Mouse (Mus musculus) hindbrain, embryonic 11.5 days (tissue): ENCODE data around the gene Gsg1l. TPM values are rescaled to one million over a fixed set of nuclear protein-coding genes. Genes with fewer than 3 reads are reported as not detected.

ENCODE experiments used
- ATAC-seq: fragments of 200-750 bp; cut with Nextera tagmentation; 2 replicates; pipeline ENCODE4 v1.8.0; 2017; ENCODE audit warnings: mild to moderate bottlenecking, moderate TSS enrichment, moderate library complexity; ENCODE audit not compliant: low FRiP score
- DNase-seq: peaks from one replicate; pipeline ENCODE4 v3.0.0-alpha.2; 2015; ENCODE audit warnings: low spot score
- H3K27ac ChIP-seq: fragments of 300-500 bp; sonication (generic); 2 replicates; pipeline ENCODE4 v1.5.1; 2014; ENCODE audit warnings: mild to moderate bottlenecking, low read depth, low read length
- H3K27me3 ChIP-seq: fragments of 300-500 bp; sonication (generic); 2 replicates; pipeline ENCODE4 v1.6.1; 2014; ENCODE audit warnings: mild to moderate bottlenecking, low read length, moderate library complexity, mixed read lengths; ENCODE audit not compliant: control insufficient read depth, insufficient read depth
- H3K36me3 ChIP-seq: fragments of 300-500 bp; sonication (generic); 2 replicates; pipeline ENCODE4 v1.6.1; 2014; ENCODE audit warnings: mild to moderate bottlenecking, low read length, moderate library complexity, mixed read lengths; ENCODE audit not compliant: control insufficient read depth, insufficient read depth
- H3K4me1 ChIP-seq: fragments of 300-500 bp; sonication (generic); replicated peaks from 2 replicates; pipeline ENCODE4 v1.6.1; 2014; ENCODE audit warnings: low read length, mixed read lengths; ENCODE audit not compliant: control insufficient read depth, insufficient read depth
- H3K4me2 ChIP-seq: fragments of 300-500 bp; sonication (generic); replicated peaks from 2 replicates; pipeline ENCODE4 v1.6.1; 2014; ENCODE audit warnings: mild to moderate bottlenecking, low read depth, low read length
- H3K4me3 ChIP-seq: fragments of 300-500 bp; sonication (generic); 2 replicates; pipeline ENCODE4 v1.5.1; 2014; ENCODE audit warnings: low read depth, low read length
- H3K9ac ChIP-seq: fragments of 300-500 bp; sonication (generic); 2 replicates; pipeline ENCODE4 v1.6.1; 2014; ENCODE audit warnings: low read depth, low read length
- H3K9me3 ChIP-seq: fragments of 300-500 bp; sonication (generic); 2 replicates; pipeline ENCODE4 v1.6.1; 2016; ENCODE audit warnings: low read length; ENCODE audit not compliant: control insufficient read depth
- WGBS: fragments of 180-500 bp; shearing (Covaris S2); extraction: QIAGEN DNeasy Blood & Tissue Kit; methylation state at CpG from one replicate; pipeline ENCODE4 v1.1.7; 2014; 5-methylcytosine and 5-hydroxymethylcytosine counted together
- polyA plus RNA-seq: library from polyadenylated mRNA; unstranded; fragments of >200 nt; fragmentation: Nextera tagmentation; extraction: Ambion mirVana; gene quantifications from 2 replicates; pipeline ENCODE4 v1.2.1, GENCODE M21; 2014

Gene Gsg1l
- polyA plus RNA-seq, 1 experiment from 2014 or later, result 2.7 TPM

DNA sequence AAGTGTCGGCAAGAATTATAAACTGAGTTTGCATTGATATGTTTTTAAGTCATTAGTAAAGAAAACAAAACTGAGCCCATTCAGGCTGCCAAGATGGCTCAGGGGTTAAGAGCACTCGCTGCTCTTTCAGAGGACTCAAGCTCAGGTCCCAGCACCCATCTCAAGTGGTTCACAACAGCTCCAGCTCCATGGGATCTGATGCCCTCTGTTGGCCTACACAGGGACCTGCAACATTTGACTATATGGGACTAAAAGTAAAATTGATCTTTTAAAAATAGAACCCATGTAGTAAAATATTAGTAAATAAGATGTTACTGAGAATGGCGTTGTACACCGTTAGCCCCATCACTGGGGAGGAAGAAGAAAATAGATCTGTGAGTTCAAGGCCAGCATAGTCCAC, 11.9 kb downstream of the Gsg1l start:
- Histone ChIP-seq H3K4me1 (no peaks in the 10 kb centered on the region), H3K9me3 (no peaks in the 10 kb centered on the region), H3K9ac (no peak overlapping the region), H3K27me3 (no peaks in the 10 kb centered on the region), H3K36me3 (no peaks in the 10 kb centered on the region), H3K27ac (no peak overlapping the region), H3K4me3 (no peak overlapping the region), H3K4me2 (no peak overlapping the region)
- DNase-seq, result no peak
- 94% methylated on average over 4 of the region's 4 CpGs for WGBS
- ATAC-seq, result no peak

DNA sequence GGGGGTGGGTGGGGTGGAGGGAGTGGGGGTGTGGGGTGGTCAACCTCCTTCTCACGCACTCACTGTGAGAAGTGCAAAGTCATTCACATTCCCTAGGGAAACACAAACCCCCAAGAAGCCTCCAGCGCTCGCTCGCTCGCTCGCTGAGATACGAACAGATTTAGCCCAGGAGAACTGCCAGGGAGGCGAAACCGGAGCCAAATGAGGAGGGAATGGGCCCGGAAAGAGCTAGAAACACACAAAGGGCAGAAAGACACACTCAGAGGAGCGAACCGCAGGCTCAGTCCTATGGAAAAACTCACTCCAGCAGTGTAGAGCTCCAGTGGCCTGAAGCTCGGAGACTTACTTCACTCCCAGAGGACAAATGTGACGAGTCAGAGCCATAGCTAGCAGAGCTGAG, 15.4 kb downstream of the Gsg1l start:
- ATAC-seq (no peak), DNase-seq (no peak)
- H3K9me3 ChIP-seq, result no peaks in the 10 kb centered on the region
- H3K27me3 ChIP-seq, result no peaks in the 10 kb centered on the region
- 69% methylated on average over 14 of the region's 14 CpGs for WGBS
- no peak overlapping the region for H3K9ac ChIP-seq
- H3K36me3 ChIP-seq, result no peaks in the 10 kb centered on the region
- H3K4me2 ChIP-seq, result no peak overlapping the region
- H3K27ac ChIP-seq, result no peak overlapping the region
- H3K4me3 ChIP-seq, result no peak overlapping the region
- no peaks in the 10 kb centered on the region for H3K4me1 ChIP-seq

DNA sequence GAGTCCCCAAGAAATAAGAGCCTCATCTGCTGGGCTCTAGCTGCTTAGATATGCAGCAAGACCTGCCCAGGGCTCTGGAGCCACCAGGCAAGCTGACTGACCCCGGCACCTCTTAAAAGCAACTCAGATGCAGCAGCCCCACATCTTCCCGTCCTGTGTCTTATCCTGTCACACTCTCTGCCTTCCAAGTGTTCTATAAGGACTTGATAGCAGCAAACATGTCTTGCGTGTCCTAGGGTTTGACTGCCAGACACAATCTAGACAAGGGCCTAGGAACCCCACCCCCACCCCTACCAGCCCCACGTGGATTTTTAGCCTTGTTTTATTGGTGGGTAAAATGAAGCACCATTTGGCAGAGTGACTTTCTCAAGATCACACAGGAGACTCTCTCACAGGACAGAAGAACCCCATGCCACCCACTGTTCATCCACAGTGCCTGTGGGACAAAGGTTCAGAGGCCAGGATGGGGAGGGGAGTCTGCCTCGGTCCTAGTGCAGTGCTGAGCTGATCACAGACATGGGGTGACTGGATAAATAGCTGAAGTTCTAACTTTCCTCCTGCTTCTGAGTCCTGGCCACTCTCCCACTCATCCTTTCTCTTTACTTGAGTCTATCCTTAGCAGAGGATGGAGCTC, 16.9 kb downstream of the Gsg1l start:
- ATAC-seq, result no peak
- no peaks in the 10 kb centered on the region for H3K9me3 ChIP-seq
- 83% methylated on average over 5 of the region's 5 CpGs for WGBS
- H3K4me3 ChIP-seq, result no peak overlapping the region
- no peak overlapping the region for H3K4me2 ChIP-seq
- no peak overlapping the region for H3K27ac ChIP-seq
- no peak overlapping the region for H3K9ac ChIP-seq
- DNase-seq, result no peak
- no peaks in the 10 kb centered on the region for H3K36me3 ChIP-seq
- 0 out of 2 replicates have a peak, but pooled peaks cover 1% of the 10 kb centered on the region for H3K27me3 ChIP-seq
- H3K4me1 ChIP-seq, result no peaks in the 10 kb centered on the region

DNA sequence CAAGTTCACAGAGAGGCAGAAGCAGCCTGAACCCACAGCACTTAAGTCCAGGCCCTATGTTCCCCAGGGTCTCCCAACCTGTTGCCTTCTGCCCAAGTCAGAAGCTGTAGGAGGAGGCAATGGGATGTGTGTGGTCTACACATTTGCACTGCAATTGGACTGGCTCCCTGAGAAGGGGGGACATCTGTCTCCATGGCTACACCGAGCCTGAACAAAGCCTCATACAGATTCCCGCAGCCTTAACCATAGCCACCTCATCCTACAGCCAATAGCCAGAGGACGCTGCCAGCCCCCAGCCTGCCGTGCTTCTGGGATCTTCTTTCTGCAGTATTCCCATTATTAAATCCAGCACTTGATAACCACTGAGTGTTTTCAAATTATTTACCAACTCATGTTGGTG, 20.0 kb downstream of the Gsg1l start:
- no peak overlapping the region for H3K4me2 ChIP-seq
- WGBS, result 49% methylated on average over 4 of the region's 4 CpGs
- no peak overlapping the region for H3K9ac ChIP-seq
- ATAC-seq (no peak), DNase-seq (peak; percentile 38)
- H3K27ac ChIP-seq, result no peak overlapping the region
- H3K9me3 ChIP-seq, result no peaks in the 10 kb centered on the region
- no peaks in the 10 kb centered on the region for H3K36me3 ChIP-seq
- no peak overlapping the region for H3K4me3 ChIP-seq
- H3K27me3 ChIP-seq, result 0 out of 2 replicates have a peak, but pooled peaks cover 2% of the 10 kb centered on the region
- no peaks in the 10 kb centered on the region; the same call in 1 of the 2 replicates for H3K4me1 ChIP-seq

DNA sequence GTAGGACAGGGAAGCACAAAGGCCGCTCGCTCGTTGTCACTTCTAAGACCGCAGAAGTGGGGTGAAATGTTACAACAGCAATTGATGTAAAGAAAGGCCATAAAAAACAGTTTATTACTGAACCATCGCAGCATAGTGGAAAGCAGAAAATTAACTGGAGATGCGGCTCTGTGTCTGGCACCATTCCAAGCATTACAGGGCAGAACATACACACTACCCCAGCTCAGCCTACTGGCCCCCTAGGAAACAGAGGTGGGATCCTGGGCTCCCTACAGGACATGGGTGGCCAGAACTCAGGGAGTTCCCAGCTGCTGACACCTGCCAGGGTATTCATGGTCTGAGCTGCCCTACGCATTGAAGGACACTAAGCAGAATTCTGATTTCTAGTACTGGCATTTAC, 23.3 kb downstream of the Gsg1l start:
- peaks cover 3% of the 10 kb centered on the region; the same call in 1 of the 2 replicates for H3K4me1 ChIP-seq
- WGBS, result 67% methylated on average over 7 of the region's 7 CpGs

DNA sequence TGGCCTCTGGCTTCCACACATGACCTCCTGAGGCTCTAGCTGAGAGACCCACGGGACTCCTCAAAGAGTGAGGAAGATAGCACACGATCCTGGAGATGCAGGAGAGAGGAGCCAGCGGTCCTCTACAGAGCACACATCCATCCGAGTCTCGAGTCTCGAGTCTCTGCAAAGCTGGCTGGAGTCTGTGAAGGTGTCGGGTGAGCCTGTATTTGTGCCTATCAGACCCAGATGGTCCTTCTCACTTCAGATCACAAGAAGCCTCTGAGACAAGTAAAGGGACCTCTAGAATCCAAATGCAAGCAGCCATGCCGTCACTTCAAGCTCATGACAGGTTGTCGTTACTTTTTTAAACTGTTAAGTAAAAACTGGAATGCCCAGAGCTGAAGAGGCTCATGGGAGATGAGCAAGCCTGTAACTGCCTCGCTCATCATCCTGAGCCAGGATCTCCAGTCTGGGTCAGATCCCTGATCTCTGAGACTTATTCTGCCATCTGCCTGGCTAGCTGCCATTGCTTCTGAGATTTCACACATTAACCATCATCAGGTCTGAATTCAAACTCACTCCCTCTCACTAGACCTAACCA, 24.8 kb downstream of the Gsg1l start:
- peaks cover 3% of the 10 kb centered on the region; the same call in 1 of the 2 replicates for H3K4me1 ChIP-seq
- 68% methylated on average over 10 of the region's 10 CpGs for WGBS
- ATAC-seq, result no peak

More for the DNA sequence above, 23.3 kb downstream of the Gsg1l start:
- Histone ChIP-seq H3K4me2 (no peak overlapping the region), H3K9me3 (no peaks in the 10 kb centered on the region), H3K4me3 (no peak overlapping the region), H3K27ac (no peak overlapping the region), H3K9ac (no peak overlapping the region), H3K36me3 (no peaks in the 10 kb centered on the region), H3K27me3 (0 out of 2 replicates have a peak, but pooled peaks cover 2% of the 10 kb centered on the region)
- DNase-seq, result no peak
- ATAC-seq, result no peak

DNA sequence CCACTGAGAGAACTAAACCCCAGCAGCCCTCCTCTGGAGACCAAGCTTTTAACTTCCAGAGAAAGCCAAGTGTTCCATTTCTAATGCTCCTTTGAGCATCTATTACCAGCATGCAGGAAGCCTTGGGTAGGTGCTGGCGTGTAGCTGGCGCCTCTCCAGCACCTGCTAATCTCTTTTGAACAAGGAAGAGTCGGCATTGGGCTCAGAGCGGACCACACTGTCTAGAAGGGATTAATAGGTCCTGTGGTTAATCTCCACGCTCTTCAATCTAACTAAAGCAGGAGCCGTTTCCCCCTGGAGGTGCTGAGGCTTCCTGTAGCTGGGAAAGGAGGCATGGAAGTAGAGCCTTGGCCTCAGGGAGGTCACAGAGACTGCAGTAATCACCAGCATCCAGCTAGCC, 27.6 kb downstream of the Gsg1l start:
- 76% methylated on average over 6 of the region's 6 CpGs for WGBS
- no peak overlapping the region for H3K4me2 ChIP-seq
- no peak overlapping the region for H3K9ac ChIP-seq
- no peaks in the 10 kb centered on the region for H3K9me3 ChIP-seq
- no peak overlapping the region for H3K27ac ChIP-seq
- no peak overlapping the region for H3K4me3 ChIP-seq
- H3K4me1 ChIP-seq, result peaks cover 3% of the 10 kb centered on the region; the same call in 1 of the 2 replicates
- ATAC-seq (no peak), DNase-seq (no peak)
- H3K36me3 ChIP-seq, result no peaks in the 10 kb centered on the region
- H3K27me3 ChIP-seq, result no peaks in the 10 kb centered on the region

More for the DNA sequence above, 24.8 kb downstream of the Gsg1l start:
- Histone ChIP-seq H3K27ac (no peak overlapping the region), H3K9me3 (no peaks in the 10 kb centered on the region), H3K27me3 (0 out of 2 replicates have a peak, but pooled peaks cover 2% of the 10 kb centered on the region), H3K4me2 (no peak overlapping the region), H3K4me3 (no peak overlapping the region), H3K36me3 (no peaks in the 10 kb centered on the region), H3K9ac (no peak overlapping the region)
- no peak for DNase-seq

DNA sequence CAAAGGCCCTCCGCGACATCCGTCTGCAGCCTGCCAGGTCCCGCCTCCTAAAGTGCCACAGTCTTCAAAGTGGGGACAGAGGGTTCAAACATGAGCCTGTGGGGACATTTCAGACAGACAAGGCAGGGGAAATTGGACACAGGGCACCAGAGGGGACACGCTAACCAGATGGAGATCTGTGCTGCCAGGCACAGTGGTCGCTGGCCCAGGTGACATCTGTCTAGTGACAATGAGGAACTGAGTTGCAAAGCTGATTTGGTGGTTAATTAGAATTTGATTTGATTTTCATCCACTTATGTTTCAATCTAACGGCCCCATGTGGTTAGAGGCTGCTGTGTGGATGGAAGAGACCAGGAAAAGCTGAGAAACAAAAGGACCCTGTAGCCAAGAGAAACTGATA, 28.6 kb downstream of the Gsg1l start:
- WGBS, result 73% methylated on average over 7 of the region's 7 CpGs
- no peak for DNase-seq
- H3K4me3 ChIP-seq, result no peak overlapping the region
- no peaks in the 10 kb centered on the region for H3K36me3 ChIP-seq
- H3K27ac ChIP-seq, result no peak overlapping the region
- H3K9me3 ChIP-seq, result no peaks in the 10 kb centered on the region
- no peak overlapping the region for H3K4me2 ChIP-seq
- ATAC-seq, result no peak
- H3K9ac ChIP-seq, result no peak overlapping the region
- H3K27me3 ChIP-seq, result no peaks in the 10 kb centered on the region
- H3K4me1 ChIP-seq, result 0 out of 2 replicates have a peak, but pooled peaks cover 3% of the 10 kb centered on the region

DNA sequence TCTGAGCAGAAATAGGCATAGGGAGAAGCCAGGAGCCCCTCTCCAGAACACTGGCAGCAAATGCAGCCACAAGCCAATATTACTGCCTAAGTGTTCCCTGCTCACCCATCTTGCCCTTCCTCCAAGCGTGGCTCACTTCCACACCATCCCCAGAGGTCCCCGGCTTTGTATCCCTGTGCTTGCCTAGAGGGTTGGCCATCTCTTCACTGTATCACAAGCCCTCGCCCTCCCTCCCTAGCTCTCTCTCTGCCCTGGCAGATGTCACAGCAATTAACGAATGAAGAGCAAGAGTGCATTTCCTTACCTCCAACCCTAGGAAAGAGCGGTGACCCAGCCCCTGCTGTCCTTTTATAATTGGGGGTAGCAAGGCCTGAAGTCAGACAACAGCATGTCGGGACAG, 30.3 kb downstream of the Gsg1l start:
- no peak overlapping the region for H3K4me2 ChIP-seq
- 35% methylated on average over 6 of the region's 6 CpGs for WGBS
- no peak overlapping the region for H3K4me3 ChIP-seq
- DNase-seq (no peak), ATAC-seq (0 out of 2 replicates have a peak, but pooled peaks have one; percentile 23)
- no peaks in the 10 kb centered on the region for H3K9me3 ChIP-seq
- no peaks in the 10 kb centered on the region for H3K36me3 ChIP-seq
- H3K9ac ChIP-seq, result no peak overlapping the region
- H3K27me3 ChIP-seq, result no peaks in the 10 kb centered on the region
- H3K27ac ChIP-seq, result peak overlapping the region; percentile 47
- H3K4me1 ChIP-seq, result 0 out of 2 replicates have a peak, but pooled peaks cover 3% of the 10 kb centered on the region
